Mouse (Mus musculus) central nervous system, embryonic 11.5 days (tissue): ENCODE data around the gene Epo. TPM values are rescaled to one million over a fixed set of nuclear protein-coding genes. Genes with fewer than 3 reads are reported as not detected.

Experiments used
- polyA plus RNA-seq: library from polyadenylated mRNA; depleted of rRNA; stranded (reverse); fragments of >200 nt; gene quantifications from 2 replicates; pipeline ENCODE4 v1.2.3, GENCODE M21; 2012; rRNA removed

Gene Epo
- polyA plus RNA-seq = 0.14 and 0.25 TPM in 2 replicates

DNA sequence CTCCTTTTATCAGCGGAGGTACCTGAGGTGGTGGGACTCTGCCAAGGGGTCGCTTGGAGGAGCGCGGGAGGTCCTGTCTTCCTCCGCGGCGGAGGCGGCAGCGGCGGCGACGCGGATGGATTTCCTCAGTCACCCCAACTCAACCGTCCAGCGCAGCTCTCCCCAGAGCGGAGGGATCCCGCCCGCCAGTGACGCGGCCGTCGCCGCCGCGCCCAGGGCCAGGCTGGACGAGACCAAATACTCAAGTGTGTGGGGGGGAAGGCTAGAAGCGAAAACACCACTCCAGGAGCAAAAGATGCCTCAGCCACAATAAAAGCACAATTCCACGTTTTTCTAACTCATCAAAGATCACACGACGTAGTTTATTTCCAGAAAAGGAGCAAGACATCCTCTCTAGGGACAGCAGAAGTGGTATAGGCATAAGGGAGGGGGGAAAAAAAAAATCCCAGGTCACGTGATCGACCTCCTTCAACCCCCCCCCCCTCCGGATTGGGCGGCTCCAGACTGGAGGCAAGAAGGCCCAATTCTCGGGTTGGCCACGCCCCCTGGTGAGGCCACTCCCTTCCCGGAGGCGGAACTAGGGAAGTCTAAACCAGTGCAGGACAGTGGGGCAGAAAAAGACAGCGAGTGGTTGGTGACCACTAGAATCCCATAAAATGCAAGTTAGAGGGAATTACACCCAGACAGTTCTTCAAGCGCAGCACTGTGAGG, at the start of gene Epo, which contains the start of gene Gnb2:
Gene Epo (minus strand): TSS at position 126 of the 711 bp plus-strand sequence.
Gene Gnb2 (minus strand): TSS at position 394 of the 711 bp plus-strand sequence.

DNA sequence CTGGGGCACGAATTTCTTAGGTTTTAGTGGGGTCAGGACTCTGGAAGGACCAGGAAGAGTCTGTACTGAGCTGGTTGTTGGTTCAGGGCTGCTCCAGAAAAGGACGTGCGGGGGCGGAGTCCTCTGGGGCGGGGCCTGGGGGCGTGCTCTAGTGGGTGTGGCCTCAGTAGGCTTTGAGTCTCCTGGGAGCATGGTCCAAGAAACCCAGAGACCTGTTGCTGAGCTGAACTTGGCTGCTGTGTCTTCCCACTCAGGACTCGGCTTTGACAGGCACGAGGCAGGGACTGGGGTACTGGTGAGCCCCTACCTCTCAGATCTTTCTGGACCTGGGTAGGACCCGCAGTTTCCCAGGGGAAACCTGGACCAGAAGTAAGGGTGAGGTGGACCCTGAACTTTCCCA, 36.6 kb upstream of the Epo start, which contains the start of gene Tfr2:
Gene Tfr2 (plus strand): TSS at position 176 of the 400 bp plus-strand sequence.

DNA sequence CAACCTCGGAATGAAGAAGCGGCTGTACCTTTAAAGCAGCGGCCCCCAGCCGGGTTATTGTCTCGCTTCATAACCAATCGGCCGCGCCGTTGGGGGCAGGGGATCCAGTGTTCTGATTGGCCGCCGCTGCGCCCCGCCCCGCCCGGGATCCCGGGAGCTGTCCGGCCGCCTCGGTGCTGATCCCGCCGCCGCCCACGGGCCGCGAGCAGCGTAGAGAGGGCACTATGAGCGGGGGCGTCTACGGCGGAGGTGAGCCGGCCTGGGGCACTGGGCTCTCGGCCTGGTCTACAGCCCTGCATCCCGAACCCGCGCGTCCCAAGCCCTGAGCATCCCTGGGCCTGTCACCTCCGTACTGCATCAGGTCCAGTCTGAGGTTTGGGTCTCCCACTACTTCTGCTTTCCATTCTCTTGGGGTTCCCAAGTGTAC, 20.4 kb upstream of the Epo start, which contains the start of gene Actl6b:
Gene Actl6b (plus strand): TSS at position 107 of the 427 bp plus-strand sequence.

DNA sequence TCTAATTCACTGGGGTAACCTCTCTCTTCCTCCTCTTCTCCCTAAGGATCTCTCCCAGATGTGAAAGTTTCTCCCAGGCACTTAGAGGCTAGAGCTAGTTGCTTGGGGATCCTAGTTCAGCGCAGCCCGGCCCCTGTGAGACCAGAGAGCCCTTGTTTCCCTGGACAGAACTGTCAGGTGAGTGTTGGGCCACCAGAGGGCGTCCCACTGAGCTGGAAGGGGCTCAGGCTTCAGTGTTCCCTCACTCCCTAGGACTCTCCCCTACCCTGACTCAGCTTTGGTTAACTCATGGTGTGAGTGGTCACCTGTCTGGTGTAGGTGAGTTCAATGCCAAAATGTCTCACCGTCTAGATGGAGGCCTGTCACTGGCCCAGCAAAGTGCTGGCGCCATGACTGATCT, 14.6 kb downstream of the Epo start, which contains the start of gene Gigyf1:
Gene Gigyf1 (plus strand): TSS at position 113 of the 400 bp plus-strand sequence.

DNA sequence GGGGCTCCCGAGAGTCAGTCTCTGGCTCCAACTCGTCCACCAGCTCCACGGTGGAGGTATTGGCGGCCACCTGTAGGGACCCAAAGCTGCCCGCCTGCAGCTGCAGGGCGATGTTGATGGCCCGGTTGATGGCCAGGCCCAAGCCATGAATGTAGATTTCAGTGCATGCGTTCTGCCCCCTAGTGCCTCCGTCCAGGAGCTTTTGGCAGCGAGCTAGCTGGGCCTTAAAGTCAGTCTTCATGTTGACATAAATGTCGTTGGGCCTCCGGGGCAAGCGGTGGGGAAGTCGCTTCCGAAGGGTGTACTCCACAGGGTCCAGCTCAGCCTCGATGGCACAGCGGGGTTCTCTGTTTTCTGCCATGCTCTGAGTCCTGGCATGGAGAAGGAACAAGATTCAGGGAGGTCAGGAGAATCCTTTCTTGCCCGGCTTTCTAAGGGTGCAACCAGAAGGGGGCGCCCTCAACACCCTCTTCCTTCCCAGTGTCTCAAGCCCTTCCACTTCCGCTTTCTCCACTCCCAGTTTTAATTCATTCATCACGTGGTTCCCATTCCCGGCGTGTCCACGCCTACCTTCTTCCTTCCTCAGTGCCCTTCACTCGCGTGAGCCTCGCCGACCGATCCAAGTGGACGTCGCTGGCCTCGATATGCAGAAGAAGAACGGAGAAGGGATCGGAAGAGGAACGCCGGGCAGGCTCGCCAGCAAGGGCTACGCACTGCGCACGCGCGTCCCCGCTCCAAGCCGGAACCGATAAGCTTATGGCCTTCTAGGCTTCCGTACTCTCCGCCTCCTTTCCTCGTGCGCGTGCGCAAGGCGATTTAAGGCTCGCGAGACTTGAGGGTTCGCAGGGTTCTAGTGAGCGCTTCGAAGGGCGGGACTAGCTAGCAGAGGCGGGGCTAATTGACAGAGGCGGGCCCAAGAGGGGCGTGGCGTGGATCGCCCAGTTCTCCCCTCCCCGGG, 31.1 kb downstream of the Epo start, which contains the start of gene Pop7:
Gene Pop7 (minus strand): TSS at position 810 of the 958 bp plus-strand sequence.

DNA sequence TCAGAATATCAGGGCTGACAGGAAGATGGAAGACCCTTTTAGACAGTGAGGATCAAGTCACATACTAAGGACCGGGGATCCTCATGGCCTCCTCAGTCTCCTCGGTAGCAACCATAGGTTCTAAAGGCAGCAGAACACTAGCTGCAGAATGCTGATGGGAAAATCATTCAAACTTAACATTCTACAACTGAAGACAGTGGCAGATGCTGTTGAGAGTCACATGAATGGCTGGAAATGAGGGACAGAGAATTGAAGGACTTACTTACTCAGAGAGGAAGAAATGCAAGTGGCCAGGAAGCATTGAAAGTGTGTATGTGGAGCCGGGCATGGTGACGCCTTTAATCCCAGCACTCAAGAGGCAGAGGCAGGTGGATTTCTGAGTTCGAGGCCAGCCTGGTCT, 56.1 kb downstream of the Epo start, which contains the start of gene Zan:
Gene Zan (minus strand): TSS at position 101 of the 400 bp plus-strand sequence.

Other genes starting within 250 kb of the Epo start
- gene Ache, start 245.7 kb downstream of the Epo start, polyA plus RNA-seq = 6.4 and 10.2 TPM in 2 replicates
- 7.3 and 10.1 TPM in 2 replicates for gene Ufsp1, start 238.6 kb downstream of the Epo start, polyA plus RNA-seq
- gene Srrt, start 225.6 kb downstream of the Epo start, polyA plus RNA-seq = 306 and 565 TPM in 2 replicates
- 54.4 and 56.7 TPM in 2 replicates for gene Trip6, start 218.8 kb downstream of the Epo start, polyA plus RNA-seq
- gene Slc12a9, start 199.6 kb downstream of the Epo start, polyA plus RNA-seq = 16.4 and 17.4 TPM in 2 replicates
- 37.9 and 63.6 TPM in 2 replicates for gene Ephb4, start 183.1 kb downstream of the Epo start, polyA plus RNA-seq
- 0.20 and 0.22 TPM in 2 replicates for gene Zan, start 56.2 kb downstream of the Epo start, polyA plus RNA-seq
- 37.8 and 38.1 TPM in 2 replicates for gene Pop7, start 30.7 kb downstream of the Epo start, polyA plus RNA-seq
- gene Gigyf1, start 14.7 kb downstream of the Epo start, polyA plus RNA-seq = 49.3 and 96.6 TPM in 2 replicates
- 496 and 503 TPM in 2 replicates for gene Gnb2, start 268 bp upstream of the Epo start, polyA plus RNA-seq
- 35.3 and 37.2 TPM in 2 replicates for gene Actl6b, start 20.3 kb upstream of the Epo start, polyA plus RNA-seq
- 4.9 and 5.7 TPM in 2 replicates for gene Tfr2, start 36.6 kb upstream of the Epo start, polyA plus RNA-seq
- gene Mospd3, start 67.8 kb upstream of the Epo start, polyA plus RNA-seq = 31.8 and 36.3 TPM in 2 replicates
- gene Pcolce, start 80.5 kb upstream of the Epo start, polyA plus RNA-seq = 56.3 and 103 TPM in 2 replicates
- gene Fbxo24, start 95.8 kb upstream of the Epo start, polyA plus RNA-seq = 0.35 and 0.37 TPM in 2 replicates
- gene Lrch4, start 95.9 kb upstream of the Epo start, polyA plus RNA-seq = 24.1 and 30.8 TPM in 2 replicates
- gene Gm20605, start 95.9 kb upstream of the Epo start, polyA plus RNA-seq = 16.3 and 21.2 TPM in 2 replicates
- gene Sap25, start 108.1 kb upstream of the Epo start, polyA plus RNA-seq = 29.4 and 31.0 TPM in 2 replicates
- gene Irs3, start 112.5 kb upstream of the Epo start, polyA plus RNA-seq = 0.11 and 0.15 TPM in 2 replicates
- 17.6 and 35.0 TPM in 2 replicates for gene Agfg2, start 151.5 kb upstream of the Epo start, polyA plus RNA-seq
- 40.0 and 67.1 TPM in 2 replicates for gene Nyap1, start 208.4 kb upstream of the Epo start, polyA plus RNA-seq
- gene Tsc22d4, start 212.5 kb upstream of the Epo start, polyA plus RNA-seq = 35.3 and 42.8 TPM in 2 replicates
- gene Ppp1r35, start 245.6 kb upstream of the Epo start, polyA plus RNA-seq = 45.8 and 159 TPM in 2 replicates